Mouse (Mus musculus): ENCODE data around the gene Arid1b. TPM values are rescaled to one million over a fixed set of nuclear protein-coding genes. Genes with fewer than 3 reads are reported as not detected.

Gene Arid1b
- polyA plus RNA-seq, 1 experiment from 2014 or later = 11.2 TPM

- Histone ChIP-seq H3K27ac (no peak overlapping the region), H3K4me3 (replicated peaks) (no peak overlapping the region), H3K4me2 (no peak overlapping the region), H3K4me1 (peaks cover 25% of the 10 kb centered on the region), H3K27me3 (replicated peaks) (no peaks in the 10 kb centered on the region), H3K9ac (no peak overlapping the region), H3K36me3 (no peaks in the 10 kb centered on the region), H3K9me3 (no peaks in the 10 kb centered on the region)
- no peak for ATAC-seq (ENCODE audit: insufficient read depth, low FRiP score, low read depth)
- 78% methylated on average over 4 of the region's 4 CpGs for WGBS
These were observed 191.4 kb downstream of the Arid1b start for GRCm38 (mm10) chr17:5185501-5185900.

- no peak for ATAC-seq (ENCODE audit: insufficient read depth, low FRiP score, low read depth)
- H3K27ac ChIP-seq = no peak overlapping the region
- no peak overlapping the region for H3K4me2 ChIP-seq
- H3K4me3 ChIP-seq (replicated peaks) = no peak overlapping the region
- peaks cover 9% of the 10 kb centered on the region for H3K4me1 ChIP-seq
- H3K27me3 ChIP-seq (replicated peaks) = no peaks in the 10 kb centered on the region
- no peaks in the 10 kb centered on the region for H3K9me3 ChIP-seq
- H3K9ac ChIP-seq = no peak overlapping the region
- H3K36me3 ChIP-seq = no peaks in the 10 kb centered on the region
- WGBS = 86% methylated on average over 2 of the region's 2 CpGs
These were observed 193.4 kb downstream of the Arid1b start for GRCm38 (mm10) chr17:5187546-5187945.

GRCm38 (mm10) chr17:5188400-5188799, 194.3 kb downstream of the Arid1b start:
- no peak overlapping the region for H3K9ac ChIP-seq
- H3K4me2 ChIP-seq = no peak overlapping the region
- H3K27me3 ChIP-seq (replicated peaks) = no peaks in the 10 kb centered on the region
- H3K9me3 ChIP-seq = no peaks in the 10 kb centered on the region
- no peak for ATAC-seq (ENCODE audit: insufficient read depth, low FRiP score, low read depth)
- H3K36me3 ChIP-seq = no peaks in the 10 kb centered on the region
- WGBS = 74% methylated on average over 7 of the region's 7 CpGs
- H3K4me1 ChIP-seq = peaks cover 9% of the 10 kb centered on the region; the same call in 1 of the 2 replicates
- H3K4me3 ChIP-seq (replicated peaks) = no peak overlapping the region
- H3K27ac ChIP-seq = no peak overlapping the region

- Histone ChIP-seq H3K9me3 (no peaks in the 10 kb centered on the region), H3K36me3 (no peaks in the 10 kb centered on the region), H3K4me1 (peaks cover 16% of the 10 kb centered on the region), H3K27me3 (replicated peaks) (no peaks in the 10 kb centered on the region), H3K9ac (peak overlapping the region; percentile 66), H3K27ac (peak overlapping the region; percentile 100), H3K4me2 (peak overlapping the region; percentile 89), H3K4me3 (replicated peaks) (peak overlapping the region; percentile 53)
- ATAC-seq (ENCODE audit: insufficient read depth, low FRiP score, low read depth) = peak; percentile 98
- 1% methylated on average over 38 of the region's 40 CpGs for WGBS
These were observed 195.6 kb downstream of the Arid1b start for GRCm38 (mm10) chr17:5189551-5190351.

GRCm38 (mm10) chr17:5190367-5190766, 196.2 kb downstream of the Arid1b start:
- no peak for ATAC-seq (ENCODE audit: insufficient read depth, low FRiP score, low read depth)
- 24% methylated on average over 3 of the region's 3 CpGs for WGBS

GRCm38 (mm10) chr17:5194157-5194916, 200.2 kb downstream of the Arid1b start:
- no peak overlapping the region for H3K9ac ChIP-seq
- ATAC-seq (ENCODE audit: insufficient read depth, low FRiP score, low read depth) = no peak
- peaks cover 23% of the 10 kb centered on the region for H3K4me1 ChIP-seq
- H3K9me3 ChIP-seq = no peaks in the 10 kb centered on the region
- H3K4me3 ChIP-seq (replicated peaks) = no peak overlapping the region
- H3K4me2 ChIP-seq = no peak overlapping the region
- 70% methylated on average over 8 of the region's 8 CpGs for WGBS
- no peak overlapping the region for H3K27ac ChIP-seq
- H3K36me3 ChIP-seq = no peaks in the 10 kb centered on the region
- H3K27me3 ChIP-seq (replicated peaks) = no peaks in the 10 kb centered on the region

More at GRCm38 (mm10) chr17:5190367-5190766, 196.2 kb downstream of the Arid1b start:
- Histone ChIP-seq H3K36me3 (no peaks in the 10 kb centered on the region), H3K27me3 (replicated peaks) (no peaks in the 10 kb centered on the region), H3K9me3 (no peaks in the 10 kb centered on the region), H3K4me1 (peaks cover 19% of the 10 kb centered on the region), H3K4me2 (peak overlapping the region; percentile 89), H3K27ac (peak overlapping the region; percentile 100), H3K4me3 (replicated peaks) (peak overlapping the region; percentile 53), H3K9ac (no peak overlapping the region)

- no peaks in the 10 kb centered on the region for H3K36me3 ChIP-seq
- H3K4me3 ChIP-seq (replicated peaks) = no peak overlapping the region
- no peak for ATAC-seq (ENCODE audit: insufficient read depth, low FRiP score, low read depth)
- H3K9ac ChIP-seq = no peak overlapping the region
- H3K27ac ChIP-seq = peak overlapping the region; percentile 11; the same call in 1 of the 2 replicates
- peaks cover 20% of the 10 kb centered on the region; the same call in 1 of the 2 replicates for H3K4me1 ChIP-seq
- no peak overlapping the region for H3K4me2 ChIP-seq
- 63% methylated on average over 5 of the region's 5 CpGs for WGBS
- no peaks in the 10 kb centered on the region for H3K27me3 ChIP-seq (replicated peaks)
- H3K9me3 ChIP-seq = no peaks in the 10 kb centered on the region
These were observed 201.3 kb downstream of the Arid1b start for GRCm38 (mm10) chr17:5195397-5195796.

DNA sequence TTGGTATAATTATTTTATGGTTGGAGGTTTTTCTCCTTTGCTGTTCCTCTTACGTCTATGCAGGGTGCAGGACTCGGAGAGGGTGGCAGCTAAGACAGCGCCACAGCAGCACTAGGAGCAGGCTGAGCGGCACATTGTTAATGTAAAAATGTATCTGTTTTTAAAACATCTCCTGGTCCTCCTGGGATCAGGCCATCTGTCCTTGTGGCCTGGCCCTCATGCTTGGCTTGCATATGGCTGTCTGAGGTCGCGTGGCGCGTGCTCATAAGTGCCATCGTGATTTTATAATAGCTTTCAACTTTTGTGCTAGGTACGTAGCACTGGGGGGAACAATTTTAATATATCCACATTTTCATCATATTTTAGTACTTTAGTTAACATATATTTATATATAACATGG, 201.9 kb downstream of the Arid1b start:
- Histone ChIP-seq H3K27me3 (replicated peaks) (no peaks in the 10 kb centered on the region), H3K36me3 (no peaks in the 10 kb centered on the region), H3K9me3 (no peaks in the 10 kb centered on the region), H3K4me3 (replicated peaks) (no peak overlapping the region), H3K9ac (no peak overlapping the region), H3K27ac (no peak overlapping the region), H3K4me2 (no peak overlapping the region), H3K4me1 (peaks cover 20% of the 10 kb centered on the region; the same call in 1 of the 2 replicates)
- whole genome bisulfite sequencing = 88% methylated on average over 10 of the region's 10 CpGs
- no peak for ATAC-seq (ENCODE audit: insufficient read depth, low FRiP score, low read depth)

GRCm38 (mm10) chr17:5196508-5196907, 202.4 kb downstream of the Arid1b start:
- 70% methylated on average over 6 of the region's 6 CpGs for WGBS

DNA sequence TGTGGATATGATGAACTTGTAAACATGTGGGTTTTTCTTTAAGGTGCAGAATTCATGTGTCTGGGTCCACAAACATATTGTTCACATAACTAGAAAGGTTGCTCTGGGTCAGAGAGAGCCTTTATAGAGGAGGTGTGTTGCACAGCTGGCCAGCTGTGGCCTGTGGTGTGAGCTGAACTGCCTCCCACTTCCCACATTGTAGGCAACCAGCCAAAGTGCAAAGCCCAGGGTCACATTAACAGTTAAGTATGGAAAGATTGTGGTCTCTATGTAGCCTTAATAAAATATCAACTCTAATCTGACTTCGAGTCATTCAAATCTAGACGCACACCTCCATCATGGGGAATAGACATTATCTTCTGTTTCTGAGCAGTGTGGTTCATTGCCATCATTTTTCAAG, 203.0 kb downstream of the Arid1b start:
- Histone ChIP-seq H3K9ac (no peak overlapping the region), H3K36me3 (no peaks in the 10 kb centered on the region), H3K27me3 (replicated peaks) (no peaks in the 10 kb centered on the region), H3K4me1 (peaks cover 20% of the 10 kb centered on the region; the same call in 1 of the 2 replicates), H3K9me3 (no peaks in the 10 kb centered on the region), H3K27ac (peak overlapping the region; percentile 83), H3K4me2 (no peak overlapping the region), H3K4me3 (replicated peaks) (no peak overlapping the region)
- no peak for ATAC-seq (ENCODE audit: insufficient read depth, low FRiP score, low read depth)
- WGBS = 85% methylated on average over 2 of the region's 2 CpGs

More at GRCm38 (mm10) chr17:5196508-5196907, 202.4 kb downstream of the Arid1b start:
- no peak overlapping the region for H3K4me3 ChIP-seq (replicated peaks)
- H3K27ac ChIP-seq = no peak overlapping the region
- no peaks in the 10 kb centered on the region for H3K9me3 ChIP-seq
- no peaks in the 10 kb centered on the region for H3K27me3 ChIP-seq (replicated peaks)
- H3K4me1 ChIP-seq = peaks cover 18% of the 10 kb centered on the region; the same call in 1 of the 2 replicates
- no peak overlapping the region for H3K9ac ChIP-seq
- no peaks in the 10 kb centered on the region for H3K36me3 ChIP-seq
- H3K4me2 ChIP-seq = no peak overlapping the region
- no peak for ATAC-seq (ENCODE audit: insufficient read depth, low FRiP score, low read depth)

- H3K4me2 ChIP-seq = no peak overlapping the region
- WGBS = 62% methylated on average over 3 of the region's 3 CpGs
- H3K9me3 ChIP-seq = no peaks in the 10 kb centered on the region
- peak; percentile 57 for ATAC-seq (ENCODE audit: insufficient read depth, low FRiP score, low read depth)
- H3K36me3 ChIP-seq = no peaks in the 10 kb centered on the region
- no peak overlapping the region for H3K4me3 ChIP-seq (replicated peaks)
- H3K27ac ChIP-seq = peak overlapping the region; percentile 83
- H3K4me1 ChIP-seq = peaks cover 27% of the 10 kb centered on the region
- no peak overlapping the region for H3K9ac ChIP-seq
- H3K27me3 ChIP-seq (replicated peaks) = no peaks in the 10 kb centered on the region
These were observed 203.6 kb downstream of the Arid1b start for GRCm38 (mm10) chr17:5197765-5198164.

- H3K4me2 ChIP-seq = no peak overlapping the region
- no peaks in the 10 kb centered on the region for H3K9me3 ChIP-seq
- H3K27me3 ChIP-seq (replicated peaks) = no peaks in the 10 kb centered on the region
- WGBS = 51% methylated on average over 6 of the region's 6 CpGs
- no peak overlapping the region for H3K9ac ChIP-seq
- peak overlapping the region; percentile 83 for H3K27ac ChIP-seq
- ATAC-seq (ENCODE audit: insufficient read depth, low FRiP score, low read depth) = peak; percentile 37; the same call in 1 of the 2 replicates
- peaks cover 31% of the 10 kb centered on the region for H3K4me1 ChIP-seq
- H3K36me3 ChIP-seq = no peaks in the 10 kb centered on the region
- no peak overlapping the region for H3K4me3 ChIP-seq (replicated peaks)
These were observed 204.1 kb downstream of the Arid1b start for GRCm38 (mm10) chr17:5198252-5198651.

All from stomach, embryonic 15.5 days (tissue).